Mouse (Mus musculus): ENCODE measurements around the gene Rbpj. TPM values are rescaled to one million over a fixed set of nuclear protein-coding genes. Genes with fewer than 3 reads are reported as not detected.

Gene Rbpj
- total RNA-seq, 1 experiment from 2014 or later, result 37.7 TPM

Other genes with a start within 250 kb of the Rbpj start
- 23.4 and 61.0 TPM in 2 replicates for gene Smim20, start 199.1 kb upstream of the Rbpj start, total RNA-seq (2017)
- gene Cckar, start 241.6 kb downstream of the Rbpj start, total RNA-seq (2017), result not detected in 2 replicates